Mouse (Mus musculus) stomach, embryonic 15.5 days (tissue): ENCODE data around the gene Cldn10. TPM values are rescaled to one million over a fixed set of nuclear protein-coding genes. Genes with fewer than 3 reads are reported as not detected.
A peak's percentile ranks its signal among the peaks of the same experiment; 100 is the strongest.

Experiments
- ATAC-seq: fragments of 200-750 bp; cut with Nextera tagmentation; 2 replicates; pipeline ENCODE4 v1.8.0; 2017; ENCODE audit warnings: low read depth, moderate number of reproducible peaks, moderate TSS enrichment; ENCODE audit not compliant: insufficient read depth, low FRiP score
- H3K27ac ChIP-seq: fragments of 300-500 bp; sonication (generic); 2 replicates; pipeline ENCODE4 v1.5.1; 2015; ENCODE audit warnings: mild to moderate bottlenecking, inconsistent platforms
- H3K27me3 ChIP-seq: fragments of 300-500 bp; sonication (generic); replicated peaks from 2 replicates; pipeline ENCODE4 v1.6.1; 2015; ENCODE audit warnings: inconsistent platforms
- H3K36me3 ChIP-seq: fragments of 300-500 bp; sonication (generic); 2 replicates; pipeline ENCODE4 v1.6.1; 2015; ENCODE audit warnings: inconsistent platforms
- H3K4me1 ChIP-seq: fragments of 300-500 bp; sonication (generic); 2 replicates; pipeline ENCODE4 v1.6.1; 2015; ENCODE audit warnings: inconsistent platforms
- H3K4me2 ChIP-seq: fragments of 300-500 bp; sonication (generic); 2 replicates; pipeline ENCODE4 v1.6.1; 2015; ENCODE audit warnings: mild to moderate bottlenecking, inconsistent platforms
- H3K4me3 ChIP-seq: fragments of 300-500 bp; sonication (generic); replicated peaks from 2 replicates; pipeline ENCODE4 v1.5.1; 2015; ENCODE audit warnings: inconsistent platforms
- H3K9ac ChIP-seq: fragments of 300-500 bp; sonication (generic); 2 replicates; pipeline ENCODE4 v1.6.1; 2015; ENCODE audit warnings: inconsistent platforms
- H3K9me3 ChIP-seq: fragments of 300-500 bp; sonication (generic); 2 replicates; pipeline ENCODE4 v1.6.1; 2016; ENCODE audit warnings: inconsistent platforms
- WGBS: fragments of 180-500 bp; shearing (Covaris S2); methylation state at CpG from one replicate; pipeline ENCODE4 v1.1.7; 2015; 5-methylcytosine and 5-hydroxymethylcytosine counted together
- polyA plus RNA-seq: library from polyadenylated mRNA; unstranded; fragments of >200 nt; fragmentation: Nextera tagmentation; extraction: Ambion mirVana; gene quantifications from 2 replicates; pipeline ENCODE4 v1.2.1, GENCODE M21; 2015

Cldn10 gene
- polyA plus RNA-seq, 1 experiment from 2014 or later, result 70.1 TPM

DNA sequence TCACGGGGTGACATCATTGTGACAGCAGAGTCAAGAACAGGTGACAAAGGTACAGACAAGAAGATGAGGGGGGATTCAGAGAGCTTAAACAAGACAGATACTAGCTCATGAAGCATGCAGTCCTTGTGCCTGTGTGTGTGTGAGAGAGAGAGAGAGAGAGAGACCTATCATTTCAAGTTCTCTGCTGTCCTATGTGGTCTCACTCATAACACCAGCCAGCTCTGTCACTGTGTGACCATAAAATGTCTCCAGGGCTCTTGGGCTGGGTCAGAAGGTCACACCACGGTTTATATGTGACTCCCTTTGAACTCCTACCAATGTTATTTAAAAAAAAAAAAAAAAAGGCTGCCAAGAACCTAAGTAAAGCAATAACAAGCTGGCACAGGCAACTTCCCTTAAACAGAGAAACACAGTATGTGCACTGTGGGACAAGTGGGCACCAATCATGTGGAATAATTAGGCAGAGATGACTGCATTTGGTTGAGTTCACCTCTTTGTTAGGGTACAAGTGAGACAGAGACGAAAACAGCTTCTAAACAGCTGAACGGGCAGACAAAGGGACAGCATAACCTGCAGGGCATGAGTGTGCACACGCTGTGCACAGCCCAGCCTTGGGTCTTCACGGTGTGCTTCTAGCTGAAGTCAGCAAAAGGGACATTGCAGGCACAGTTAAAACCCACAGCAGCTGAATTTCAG is 116.3 kb downstream of the Cldn10 start:
- H3K4me3 ChIP-seq, result no peak overlapping the region
- no peaks in the 10 kb centered on the region for H3K4me1 ChIP-seq
- H3K27me3 ChIP-seq, result no peaks in the 10 kb centered on the region
- no peaks in the 10 kb centered on the region for H3K9me3 ChIP-seq
- H3K36me3 ChIP-seq, result peaks cover 30% of the 10 kb centered on the region
- no peak overlapping the region for H3K4me2 ChIP-seq
- H3K9ac ChIP-seq, result no peak overlapping the region
- WGBS, result 59% methylated on average over 6 of the region's 6 CpGs
- ATAC-seq, result no peak
- H3K27ac ChIP-seq, result no peak overlapping the region

DNA sequence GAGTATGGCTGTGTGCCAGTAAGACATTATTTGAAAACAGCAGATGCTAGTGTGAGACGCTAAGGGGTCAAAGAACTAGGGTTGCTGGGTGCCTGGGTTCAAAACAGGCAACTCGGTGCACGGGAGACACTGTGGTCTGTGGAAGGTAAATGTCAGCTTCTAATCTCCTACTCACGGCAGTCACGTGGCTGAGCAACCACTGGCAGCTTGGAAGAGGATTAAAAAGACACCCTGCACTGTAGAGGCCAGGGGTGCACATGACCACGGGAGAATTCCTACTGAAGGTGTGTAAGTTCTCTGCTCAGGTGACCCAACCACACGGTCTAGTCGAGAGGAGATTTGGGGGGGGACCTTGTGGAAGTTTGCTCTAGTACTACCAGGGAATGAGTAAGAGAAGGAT is 119.9 kb downstream of the Cldn10 start:
- H3K9me3 ChIP-seq, result no peaks in the 10 kb centered on the region
- H3K4me2 ChIP-seq, result no peak overlapping the region
- ATAC-seq, result no peak
- peaks cover 13% of the 10 kb centered on the region; the same call in 1 of the 2 replicates for H3K36me3 ChIP-seq
- H3K27ac ChIP-seq, result no peak overlapping the region
- H3K27me3 ChIP-seq, result no peaks in the 10 kb centered on the region
- 64% methylated on average over 8 of the region's 8 CpGs for WGBS
- H3K9ac ChIP-seq, result no peak overlapping the region
- H3K4me3 ChIP-seq, result no peak overlapping the region
- 0 out of 2 replicates have a peak, but pooled peaks cover 3% of the 10 kb centered on the region for H3K4me1 ChIP-seq

DNA sequence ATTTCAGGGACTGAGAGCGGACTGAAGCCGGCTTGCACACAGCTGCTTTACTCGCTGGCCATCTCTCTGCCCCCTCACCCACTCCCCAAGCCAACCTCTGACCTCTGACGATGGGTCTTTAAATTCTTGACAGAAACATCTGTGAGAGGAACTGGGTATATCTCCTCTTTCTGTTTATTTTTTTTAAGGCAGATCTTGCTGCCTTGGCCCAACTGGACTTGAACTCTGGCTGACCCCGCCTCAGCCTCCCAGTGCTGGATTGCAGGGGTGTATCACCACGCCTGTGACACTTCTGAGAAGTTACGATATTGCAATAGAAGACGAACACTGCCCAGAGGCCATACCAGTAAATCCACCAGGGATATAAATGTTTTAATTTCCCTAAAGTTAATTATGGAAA is 122.2 kb downstream of the Cldn10 start:
- Histone ChIP-seq H3K27ac (no peak overlapping the region), H3K4me3 (no peak overlapping the region), H3K27me3 (no peaks in the 10 kb centered on the region), H3K9ac (no peak overlapping the region), H3K9me3 (no peaks in the 10 kb centered on the region), H3K36me3 (0 out of 2 replicates have a peak, but pooled peaks cover 10% of the 10 kb centered on the region), H3K4me1 (0 out of 2 replicates have a peak, but pooled peaks cover 3% of the 10 kb centered on the region), H3K4me2 (no peak overlapping the region)
- no peak for ATAC-seq
- WGBS, result 55% methylated on average over 8 of the region's 8 CpGs

DNA sequence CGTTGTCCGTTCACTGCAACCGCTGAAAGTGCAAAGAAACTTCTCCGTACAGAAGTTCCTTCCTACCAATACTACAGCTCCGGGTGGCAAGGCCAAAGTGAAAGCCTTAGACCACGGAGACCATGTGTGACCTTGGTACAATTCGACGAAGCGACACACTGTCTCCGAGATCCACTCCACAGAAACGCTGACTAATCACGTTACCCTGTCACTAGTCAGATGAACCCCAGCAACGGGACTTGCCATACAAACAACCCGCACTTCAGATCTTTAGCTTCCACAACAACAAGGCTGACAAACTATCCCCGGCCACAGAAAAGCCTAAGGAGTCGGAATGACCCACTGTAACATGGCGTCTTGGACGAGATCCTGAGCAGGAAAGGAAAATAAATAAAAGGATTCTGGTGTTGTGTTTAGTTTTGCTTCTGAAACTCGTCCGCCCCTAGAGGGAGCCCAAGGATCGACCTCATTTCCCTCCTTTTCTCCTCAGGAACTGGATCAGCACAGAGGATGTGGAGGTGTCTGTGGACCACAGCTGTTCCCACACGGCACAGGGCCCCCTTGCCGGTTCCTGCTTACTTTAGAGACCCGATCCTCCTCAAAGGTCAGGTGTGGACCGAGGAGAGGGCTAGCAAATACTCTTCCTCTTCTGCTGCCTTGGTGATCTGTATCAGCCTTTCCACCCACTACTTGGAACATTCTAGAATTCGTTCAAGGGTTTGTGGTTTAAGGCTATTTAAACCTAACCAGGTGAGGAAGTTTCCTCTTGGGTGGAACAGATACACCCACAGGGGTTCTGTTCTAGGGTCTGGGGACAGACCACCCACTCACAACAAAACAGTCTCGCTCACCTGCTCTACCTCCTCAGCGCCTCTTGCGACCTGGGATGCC is 122.9 kb downstream of the Cldn10 start:
- Histone ChIP-seq H3K9me3 (no peaks in the 10 kb centered on the region), H3K27me3 (no peaks in the 10 kb centered on the region), H3K9ac (no peak overlapping the region), H3K4me1 (0 out of 2 replicates have a peak, but pooled peaks cover 3% of the 10 kb centered on the region), H3K4me2 (peak overlapping the region; percentile 37), H3K36me3 (0 out of 2 replicates have a peak, but pooled peaks cover 10% of the 10 kb centered on the region), H3K4me3 (no peak overlapping the region), H3K27ac (no peak overlapping the region; the same call in 1 of the 2 replicates)
- WGBS, result 53% methylated on average over 29 of the region's 29 CpGs
- ATAC-seq, result 0 out of 2 replicates have a peak, but pooled peaks have one; percentile 24

DNA sequence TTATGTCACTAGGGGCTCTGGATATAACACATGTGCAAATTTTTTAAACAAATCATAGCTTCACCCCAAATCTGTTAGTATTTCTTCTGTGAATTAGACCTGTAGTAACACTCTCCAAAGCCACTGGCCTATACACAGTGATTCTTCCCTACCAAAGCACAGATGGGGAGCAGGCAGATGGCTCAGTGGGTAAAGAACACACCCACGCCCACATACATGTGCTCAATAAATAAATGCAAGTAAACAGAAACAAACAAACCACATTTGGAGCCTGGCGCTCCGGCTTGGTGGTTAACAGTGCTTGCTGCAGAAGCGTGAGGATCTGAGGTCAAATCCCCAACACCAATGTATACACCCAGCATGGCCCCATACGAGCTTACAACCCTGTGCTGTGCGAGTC is 123.8 kb downstream of the Cldn10 start:
- Histone ChIP-seq H3K9me3 (no peaks in the 10 kb centered on the region), H3K4me2 (no peak overlapping the region), H3K36me3 (0 out of 2 replicates have a peak, but pooled peaks cover 10% of the 10 kb centered on the region), H3K4me1 (0 out of 2 replicates have a peak, but pooled peaks cover 3% of the 10 kb centered on the region), H3K27ac (no peak overlapping the region), H3K4me3 (no peak overlapping the region), H3K27me3 (no peaks in the 10 kb centered on the region), H3K9ac (no peak overlapping the region)
- 91% methylated on average over 6 of the region's 6 CpGs for WGBS
- ATAC-seq, result no peak

DNA sequence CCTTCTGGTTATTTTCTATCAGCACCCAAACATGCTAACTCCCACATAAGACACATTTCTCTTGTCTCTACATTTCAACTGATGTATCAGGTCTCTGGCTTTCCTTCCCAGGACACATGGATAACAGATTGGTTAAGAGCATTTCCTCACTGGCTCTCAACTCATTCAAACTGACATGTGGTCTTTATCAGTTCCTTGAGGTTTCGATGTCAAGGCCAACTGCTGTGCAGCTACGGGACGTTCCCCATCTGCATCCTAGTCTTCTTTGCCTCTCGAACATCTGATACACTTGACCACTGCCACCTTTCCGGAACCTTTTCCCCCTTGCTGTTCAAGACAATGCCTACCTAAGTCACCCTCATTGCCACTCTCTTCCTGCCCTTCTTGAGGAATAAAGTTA is 125.9 kb downstream of the Cldn10 start:
- WGBS, result 60% methylated on average over 5 of the region's 5 CpGs
- Histone ChIP-seq H3K9ac (no peak overlapping the region), H3K36me3 (0 out of 2 replicates have a peak, but pooled peaks cover 5% of the 10 kb centered on the region)

DNA sequence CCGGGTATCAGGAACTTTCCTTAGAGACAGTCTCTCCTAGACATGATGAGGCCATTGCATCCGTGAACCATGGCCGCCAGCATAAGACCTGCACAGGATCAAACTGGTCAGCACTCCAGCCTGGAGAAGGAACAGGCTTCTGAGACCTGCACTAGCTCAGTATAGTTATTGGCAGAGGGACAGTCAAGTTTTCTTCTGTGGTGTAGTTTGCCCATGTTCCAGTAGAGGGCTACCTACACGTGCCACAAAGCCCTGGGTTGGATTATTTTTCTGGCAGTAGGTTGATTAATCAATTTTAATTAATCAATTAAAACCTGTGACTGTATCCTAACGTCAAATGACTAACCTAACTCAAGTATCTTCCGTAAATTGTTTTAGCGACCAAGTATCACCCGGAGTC is 131.3 kb downstream of the Cldn10 start:
- Histone ChIP-seq H3K9ac (no peak overlapping the region), H3K4me2 (no peak overlapping the region), H3K27me3 (peaks cover 3% of the 10 kb centered on the region; the same call in 1 of the 2 replicates), H3K36me3 (0 out of 2 replicates have a peak, but pooled peaks cover 5% of the 10 kb centered on the region), H3K4me3 (no peak overlapping the region), H3K9me3 (no peaks in the 10 kb centered on the region), H3K4me1 (peaks cover 19% of the 10 kb centered on the region), H3K27ac (no peak overlapping the region)
- WGBS, result 62% methylated on average over 8 of the region's 8 CpGs
- no peak for ATAC-seq

More for the DNA sequence above, 125.9 kb downstream of the Cldn10 start:
- H3K27me3 ChIP-seq, result no peaks in the 10 kb centered on the region
- no peaks in the 10 kb centered on the region for H3K9me3 ChIP-seq
- 0 out of 2 replicates have a peak, but pooled peaks cover 3% of the 10 kb centered on the region for H3K4me1 ChIP-seq
- H3K4me2 ChIP-seq, result no peak overlapping the region
- H3K4me3 ChIP-seq, result no peak overlapping the region
- H3K27ac ChIP-seq, result no peak overlapping the region
- ATAC-seq, result no peak

DNA sequence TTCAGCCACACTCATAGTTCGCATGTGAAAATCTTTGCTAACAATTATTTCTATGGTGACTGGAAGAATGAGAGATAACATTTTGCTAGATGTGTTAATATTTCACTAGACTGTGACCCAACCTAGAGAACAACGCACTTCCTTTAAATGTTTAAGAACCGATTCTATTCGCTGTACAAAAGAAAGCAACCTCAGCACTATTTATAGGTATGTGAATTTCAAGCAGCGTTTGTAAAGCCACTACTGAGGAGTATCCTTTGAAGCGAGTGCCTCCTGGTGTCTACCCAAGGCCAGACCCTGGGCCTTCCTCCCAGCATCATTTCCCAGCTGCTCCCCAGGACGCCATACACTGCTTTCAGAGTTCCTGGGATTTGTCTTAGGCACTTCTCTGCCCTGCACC is 132.9 kb downstream of the Cldn10 start:
- Histone ChIP-seq H3K9me3 (no peaks in the 10 kb centered on the region), H3K4me1 (peaks cover 19% of the 10 kb centered on the region), H3K36me3 (0 out of 2 replicates have a peak, but pooled peaks cover 2% of the 10 kb centered on the region), H3K4me3 (no peak overlapping the region), H3K9ac (no peak overlapping the region), H3K27me3 (peaks cover 6% of the 10 kb centered on the region; the same call in 1 of the 2 replicates), H3K27ac (no peak overlapping the region), H3K4me2 (no peak overlapping the region)
- WGBS, result 49% methylated on average over 7 of the region's 7 CpGs
- ATAC-seq, result 0 out of 2 replicates have a peak, but pooled peaks have one; percentile 3

DNA sequence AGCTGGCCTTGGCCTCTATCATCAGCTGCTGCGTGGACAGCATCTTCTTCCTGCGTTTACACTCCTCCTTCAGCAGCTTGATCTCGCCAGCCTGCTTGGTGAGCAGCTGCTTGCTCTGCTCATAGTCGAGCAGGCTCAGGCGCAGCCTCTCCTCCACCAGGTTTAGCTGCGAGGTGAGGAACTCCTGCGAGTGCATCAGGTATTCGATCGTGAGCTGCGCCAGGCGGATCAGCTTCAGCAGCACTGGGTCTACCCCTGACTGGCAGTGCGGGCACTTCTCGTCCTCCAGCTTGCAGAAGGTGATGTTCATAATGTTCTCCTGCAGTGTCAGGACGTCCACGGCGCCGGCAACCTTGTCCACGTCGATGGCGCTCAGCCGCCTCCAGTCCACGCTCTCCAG is 134.5 kb downstream of the Cldn10 start:
- H3K4me3 ChIP-seq, result peak overlapping the region; percentile 34
- 0 out of 2 replicates have a peak, but pooled peaks cover 2% of the 10 kb centered on the region for H3K36me3 ChIP-seq
- no peak overlapping the region for H3K27ac ChIP-seq
- peaks cover 6% of the 10 kb centered on the region; the same call in 1 of the 2 replicates for H3K27me3 ChIP-seq
- H3K4me2 ChIP-seq, result peak overlapping the region; percentile 88
- WGBS, result 32% methylated on average over 22 of the region's 22 CpGs
- no peaks in the 10 kb centered on the region for H3K9me3 ChIP-seq
- ATAC-seq, result no peak
- peaks cover 19% of the 10 kb centered on the region for H3K4me1 ChIP-seq
- H3K9ac ChIP-seq, result 0 out of 2 replicates have a peak overlapping the region, but pooled peaks have one; percentile 1

DNA sequence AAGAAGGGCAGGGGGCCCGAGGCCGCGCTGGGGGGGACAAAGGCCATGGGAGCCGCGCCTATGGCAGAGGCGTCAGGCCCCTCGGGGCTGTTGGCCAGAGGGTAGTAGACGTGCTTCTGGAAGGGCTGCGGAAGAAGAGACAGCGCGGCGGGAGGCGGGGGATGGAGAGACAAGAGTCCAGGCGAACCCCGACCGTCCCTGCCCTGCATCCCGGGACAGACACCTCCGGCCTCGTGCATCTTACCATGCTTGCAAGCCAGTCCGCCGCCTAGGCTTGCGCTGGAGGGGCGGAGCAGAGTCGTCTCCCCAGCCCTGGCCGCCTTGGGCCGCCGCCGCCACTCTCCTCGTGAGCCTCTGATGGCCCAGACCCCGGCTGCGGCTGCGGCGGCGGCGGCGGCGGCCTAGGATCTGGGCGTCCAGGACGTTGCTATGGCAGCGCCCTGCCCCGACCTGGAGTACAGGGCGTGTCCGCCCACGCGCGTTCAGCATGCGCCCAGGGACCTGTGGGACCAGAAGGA is 135.0 kb downstream of the Cldn10 start:
- peak; percentile 29; the same call in 1 of the 2 replicates for ATAC-seq
- Histone ChIP-seq H3K4me1 (peaks cover 19% of the 10 kb centered on the region), H3K27me3 (peaks cover 6% of the 10 kb centered on the region; the same call in 1 of the 2 replicates), H3K36me3 (0 out of 2 replicates have a peak, but pooled peaks cover 2% of the 10 kb centered on the region), H3K4me3 (peak overlapping the region; percentile 34), H3K9ac (0 out of 2 replicates have a peak overlapping the region, but pooled peaks have one; percentile 1), H3K4me2 (peak overlapping the region; percentile 88), H3K27ac (no peak overlapping the region), H3K9me3 (no peaks in the 10 kb centered on the region)
- 5% methylated on average over 45 of the region's 47 CpGs for whole genome bisulfite sequencing
